Mouse (Mus musculus) skeletal muscle tissue, adult 2 months (tissue): ENCODE data around the gene Kcnk18.

Experiments used
- DNase-seq: peaks from one replicate; pipeline ENCODE4 v3.0.0-alpha.2; 2012; ENCODE audit warnings: low read depth, low spot score

The Kcnk18 gene

GRCm38 (mm10) chr19:59218991-59219390 is at the start of gene Kcnk18:
Gene Kcnk18, plus strand, starts transcription at chr19:59219214.
- DNase-seq = no peak

GRCm38 (mm10) chr19:59169936-59170765 is 48.9 kb upstream of the Kcnk18 start, which contains the start of gene Vax1:
Gene Vax1, minus strand, starts transcription at chr19:59170056.
- DNase-seq = no peak

GRCm38 (mm10) chr19:59170766-59171095 is 48.3 kb upstream of the Kcnk18 start:
- DNase-seq = no peak

GRCm38 (mm10) chr19:59171151-59171870 is 47.7 kb upstream of the Kcnk18 start:
- DNase-seq = no peak

GRCm38 (mm10) chr19:59171871-59172245 is 47.2 kb upstream of the Kcnk18 start:
- no peak for DNase-seq

GRCm38 (mm10) chr19:59172781-59173180 is 46.2 kb upstream of the Kcnk18 start:
- DNase-seq = no peak

GRCm38 (mm10) chr19:59173341-59174015 is 45.5 kb upstream of the Kcnk18 start:
- no peak for DNase-seq

- peak; percentile 3 for DNase-seq
These were observed 35.0 kb upstream of the Kcnk18 start for GRCm38 (mm10) chr19:59184000-59184399.

GRCm38 (mm10) chr19:59188981-59189380 is 30.0 kb upstream of the Kcnk18 start:
- DNase-seq = no peak

GRCm38 (mm10) chr19:59190431-59191122 is 28.4 kb upstream of the Kcnk18 start:
- no peak for DNase-seq

GRCm38 (mm10) chr19:59191123-59191505 is 27.9 kb upstream of the Kcnk18 start:
- DNase-seq = no peak

GRCm38 (mm10) chr19:59192491-59192890 is 26.5 kb upstream of the Kcnk18 start:
- DNase-seq = no peak

GRCm38 (mm10) chr19:59193456-59193855 is 25.6 kb upstream of the Kcnk18 start:
- DNase-seq = no peak

GRCm38 (mm10) chr19:59193986-59194820 is 24.8 kb upstream of the Kcnk18 start:
- no peak for DNase-seq

GRCm38 (mm10) chr19:59195181-59195770 is 23.7 kb upstream of the Kcnk18 start:
- no peak for DNase-seq

GRCm38 (mm10) chr19:59196111-59196666 is 22.8 kb upstream of the Kcnk18 start:
- DNase-seq = no peak

GRCm38 (mm10) chr19:59198161-59198560 is 20.9 kb upstream of the Kcnk18 start:
- peak; percentile 10 for DNase-seq

GRCm38 (mm10) chr19:59208475-59208874 is 10.5 kb upstream of the Kcnk18 start:
- DNase-seq = peak; percentile 24

GRCm38 (mm10) chr19:59208986-59209385 is 10.0 kb upstream of the Kcnk18 start:
- no peak for DNase-seq

- DNase-seq = no peak
These were observed 2.1 kb upstream of the Kcnk18 start for GRCm38 (mm10) chr19:59216891-59217290.
